Mouse (Mus musculus) embryonic fibroblast, embryonic 13.5 days (primary cell): ENCODE measurements at regions not wholly inside any gene's neighbourhood (a gene's known extent, or its start where the extent isn't known, plus 50 kb on each side); places are given as distances from the start of the nearest gene placed in this dataset.

Source experiments
- CTCF ChIP-seq: IDR thresholded peaks from 2 replicates; pipeline ENCODE4 v1.5.1; 2011; ENCODE audit warnings: mild to moderate bottlenecking, control low read depth, low read length, moderate library complexity, borderline replicate concordance; ENCODE audit not compliant: insufficient read depth
- POLR2A ChIP-seq: IDR thresholded peaks from 2 replicates; pipeline ENCODE4 v1.6.1; 2011; ENCODE audit warnings: low read depth, mild to moderate bottlenecking, control low read depth, low read length, moderate library complexity

DNA sequence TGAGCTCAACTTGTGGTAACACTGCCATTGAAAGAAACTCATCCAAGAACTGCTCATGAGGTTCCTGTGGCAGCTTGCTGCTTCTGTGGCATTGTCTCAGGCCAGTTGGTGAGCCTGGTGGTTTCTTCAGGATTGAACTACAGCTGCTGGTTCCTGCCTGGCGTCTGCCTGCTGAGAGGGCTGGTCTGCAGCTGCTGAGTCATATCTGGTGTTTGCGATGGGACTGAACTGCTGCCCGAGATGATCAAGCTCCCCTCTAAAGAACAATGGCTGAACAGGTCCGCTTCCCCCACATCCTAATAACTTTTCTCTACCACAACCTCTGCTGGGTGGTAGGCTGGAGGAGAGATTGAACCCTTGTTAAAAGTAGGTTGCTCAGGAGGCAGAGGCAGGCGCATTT lies 57.4 kb upstream of the Ipo5 start:
- TF ChIP-seq CTCF (no peak), POLR2A (no peak)
